Mouse (Mus musculus) small intestine, adult 2 months (tissue): ENCODE results near the gene Lrrc74a.

Experiments used
- CTCF ChIP-seq: fragments of 200-500 bp; IDR thresholded peaks from 2 replicates; pipeline ENCODE4 v1.5.1; 2012; ENCODE audit warnings: low read depth, mild to moderate bottlenecking, control low read depth, inconsistent platforms, low read length, moderate library complexity, mixed read lengths; ENCODE audit not compliant: insufficient replicate concordance, insufficient read length; ENCODE audit errors: extremely low read depth
- POLR2A ChIP-seq: fragments of 200-500 bp; IDR thresholded peaks from 2 replicates; pipeline ENCODE4 v1.6.1; 2012; ENCODE audit warnings: low read depth, mild to moderate bottlenecking, control low read depth, inconsistent platforms, low read length, moderate library complexity

GRCm38 (mm10) chr12:86767868-86768631 is 33.9 kb downstream of the Lrrc74a start:
- no peak for TF ChIP-seq POLR2A
- TF ChIP-seq CTCF: peak; percentile 65; the same call in 1 of the 2 replicates
